Comparison of ENCODE assay signal across 29 mouse cellular contexts in the genomic region with DNA sequence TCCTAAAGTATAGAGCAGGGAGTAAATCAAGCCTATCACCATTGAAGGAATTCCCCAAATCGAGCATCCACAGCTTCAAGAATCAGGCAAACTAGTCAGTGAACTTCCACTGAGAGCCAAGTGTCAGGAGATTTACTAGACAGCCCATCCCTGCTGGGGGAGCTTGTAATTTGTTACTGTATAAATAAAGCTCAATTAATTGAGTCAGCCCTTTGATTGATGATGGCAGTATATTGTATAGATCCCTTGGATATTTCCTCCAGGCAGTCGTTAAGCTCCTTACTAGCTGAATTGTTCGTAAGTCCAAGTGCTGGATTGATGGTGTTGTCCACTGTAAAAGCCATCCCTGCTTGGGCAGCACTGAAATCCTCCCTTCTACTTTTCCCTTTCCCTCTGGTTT. TPM values are rescaled to one million over a fixed set of nuclear protein-coding genes. Genes with fewer than 3 reads are reported as not detected.
DNase-seq lines count a peak whose midpoint lies in the region; ATAC-seq lines count a peak whose summit lies in the region.
"Had no signal": no experiment of that assay in that cellular context is flagged by ENCODE, and none has a peak within 500 bp of the region (broad histone marks: within the 10 kb centered on the region; RNA-seq: fewer than 3 reads in every experiment).

No protein-coding gene starts in this region.

- no peak overlapping the region for H3K4me2 ChIP-seq in kidney, embryonic 14.5 days (replicated peaks; ENCODE audit: low read depth, low read length)
- no peak overlapping the region for H3K4me2 ChIP-seq in kidney, embryonic 16.5 days (replicated peaks; ENCODE audit: low read depth, low read length)
- no peak overlapping the region for H3K4me2 ChIP-seq in neural tube, embryonic 12.5 days (replicated peaks)
- H3K4me2 ChIP-seq: embryonic facial prominence, embryonic 13.5 days; embryonic facial prominence, embryonic 15.5 days; forebrain, embryonic 12.5 days had no signal

- DNase-seq in kidney, adult 18-20 months, result no peak
- no peak for DNase-seq in kidney, adult 9 months
- no peak for DNase-seq in neural tube, embryonic 10.5 days (ENCODE audit: extremely low spot score, low spot score)
- DNase-seq: adrenal gland, adult 8-10 months; adrenal gland, postnatal 14 days; adrenal gland, postnatal 36 days; B cell, adult 2 months; cerebellum, adult 11 months; cerebellum, adult 18-20 months; cerebellum, adult 8-10 months; cerebellum, adult 9-11 months; cerebellum, postnatal 14 days; cerebellum, postnatal 36 days; embryo, embryonic 11 days had no signal

- no peaks in the 10 kb centered on the region for H3K4me1 ChIP-seq in kidney, embryonic 14.5 days (ENCODE audit: control insufficient read depth, insufficient read depth, low read length)
- H3K4me1 ChIP-seq in kidney, embryonic 16.5 days (ENCODE audit: insufficient read depth, low read length), result no peaks in the 10 kb centered on the region
- no peaks in the 10 kb centered on the region for H3K4me1 ChIP-seq in neural tube, embryonic 12.5 days
- H3K4me1 ChIP-seq: embryonic facial prominence, embryonic 13.5 days; embryonic facial prominence, embryonic 15.5 days; forebrain, embryonic 10.5 days; forebrain, embryonic 12.5 days had no signal

- WGBS in kidney, embryonic 14.5 days, result 24% methylated on average over 3 of the region's 3 CpGs
- WGBS in kidney, embryonic 16.5 days, result 34% methylated on average over 3 of the region's 3 CpGs
- 39% methylated on average over 3 of the region's 3 CpGs for WGBS in neural tube, embryonic 12.5 days

- 0 out of 2 replicates have a peak overlapping the region, but pooled peaks have one; percentile 4 for H3K27ac ChIP-seq in kidney, embryonic 14.5 days (ENCODE audit: low read depth, low read length)
- no peak overlapping the region for H3K27ac ChIP-seq in kidney, embryonic 16.5 days (ENCODE audit: low read length)
- no peak overlapping the region for H3K27ac ChIP-seq in neural tube, embryonic 12.5 days
- H3K27ac ChIP-seq: embryonic facial prominence, embryonic 13.5 days; embryonic facial prominence, embryonic 15.5 days; forebrain, embryonic 10.5 days; forebrain, embryonic 12.5 days had no signal

- no peaks in the 10 kb centered on the region for H3K27me3 ChIP-seq in kidney, embryonic 14.5 days (ENCODE audit: control insufficient read depth, insufficient read depth, low read length)
- H3K27me3 ChIP-seq in kidney, embryonic 16.5 days (ENCODE audit: insufficient read depth, low read length), result no peaks in the 10 kb centered on the region
- H3K27me3 ChIP-seq in neural tube, embryonic 12.5 days (replicated peaks), result no peaks in the 10 kb centered on the region
- H3K27me3 ChIP-seq: CH12.LX; embryonic facial prominence, embryonic 15.5 days; forebrain, embryonic 12.5 days; Patski had no signal

- peak; percentile 88 for ATAC-seq in kidney, embryonic 14.5 days (ENCODE audit: low FRiP score, low TSS enrichment)
- ATAC-seq in kidney, embryonic 16.5 days (ENCODE audit: low FRiP score, low TSS enrichment), result peak; percentile 39; the same call in 1 of the 2 replicates
- ATAC-seq in neural tube, embryonic 12.5 days (ENCODE audit: low FRiP score, low read depth), result 0 out of 2 replicates have a peak, but pooled peaks have one; percentile 25
- ATAC-seq: activated CD4-positive, CD25-positive, alpha-beta regulatory T cell, adult 4 months; CD4-positive, CD25-positive, alpha-beta regulatory T cell, adult 4 months; forebrain, embryonic 14.5 days; forebrain, embryonic 16.5 days; Patski had no signal

- H3K36me3 ChIP-seq in kidney, embryonic 14.5 days (ENCODE audit: control insufficient read depth, insufficient read depth, low read length), result no peaks in the 10 kb centered on the region
- H3K36me3 ChIP-seq in kidney, embryonic 16.5 days (ENCODE audit: insufficient read depth, low read length), result no peaks in the 10 kb centered on the region
- no peaks in the 10 kb centered on the region for H3K36me3 ChIP-seq in neural tube, embryonic 12.5 days
- H3K36me3 ChIP-seq: embryonic facial prominence, embryonic 13.5 days; embryonic facial prominence, embryonic 15.5 days; forebrain, embryonic 10.5 days; forebrain, embryonic 12.5 days had no signal

- no peak overlapping the region for H3K4me3 ChIP-seq in kidney, embryonic 14.5 days (ENCODE audit: low read length)
- H3K4me3 ChIP-seq in kidney, embryonic 16.5 days (ENCODE audit: low read length), result no peak overlapping the region
- no peak overlapping the region for H3K4me3 ChIP-seq in neural tube, embryonic 12.5 days
- H3K4me3 ChIP-seq: embryonic facial prominence, embryonic 13.5 days; embryonic facial prominence, embryonic 15.5 days; erythroblast, embryonic 14.5 days; forebrain, embryonic 10.5 days; forebrain, embryonic 12.5 days had no signal

- H3K9me3 ChIP-seq in kidney, embryonic 14.5 days (ENCODE audit: control insufficient read depth, low read length), result no peaks in the 10 kb centered on the region
- H3K9me3 ChIP-seq in kidney, embryonic 16.5 days (ENCODE audit: low read length), result no peaks in the 10 kb centered on the region
- H3K9me3 ChIP-seq in neural tube, embryonic 12.5 days, result no peaks in the 10 kb centered on the region
- H3K9me3 ChIP-seq: embryonic facial prominence, embryonic 13.5 days; embryonic facial prominence, embryonic 15.5 days; forebrain, embryonic 10.5 days; forebrain, embryonic 12.5 days; G1E had no signal

- no peak overlapping the region for H3K9ac ChIP-seq in kidney, embryonic 14.5 days (ENCODE audit: low read depth, low read length)
- H3K9ac ChIP-seq in kidney, embryonic 16.5 days (replicated peaks; ENCODE audit: low read length), result no peak overlapping the region
- H3K9ac ChIP-seq in neural tube, embryonic 12.5 days, result no peak overlapping the region
- H3K9ac ChIP-seq: embryonic facial prominence, embryonic 13.5 days; embryonic facial prominence, embryonic 15.5 days; forebrain, embryonic 12.5 days had no signal

RNA-seq across cellular contexts. Expression of a gene that starts 5.8 kb away (rescaled TPM):
- polyA plus RNA-seq in kidney, embryonic 14.5 days (2014; fragmentation: Nextera tagmentation; extraction: Ambion mirVana), result 15.3 and 20.6 TPM in 2 replicates
- 18.8 and 19.5 TPM in 2 replicates for polyA plus RNA-seq in kidney, embryonic 16.5 days (2015; fragmentation: Nextera tagmentation; extraction: Ambion mirVana)
- polyA plus RNA-seq in neural tube, embryonic 12.5 days (2016; fragmentation: Nextera tagmentation; extraction: Ambion mirVana), result 1.9 and 2.1 TPM in 2 replicates
- polyA plus RNA-seq: erythroblast, embryonic 14.5 days had no signal

RNA-seq across cellular contexts. Expression of a gene that starts 23.8 kb away (rescaled TPM):
- polyA plus RNA-seq in kidney, embryonic 14.5 days (2014; fragmentation: Nextera tagmentation; extraction: Ambion mirVana), result 1.8 and 3.1 TPM in 2 replicates
- polyA plus RNA-seq in kidney, embryonic 16.5 days (2015; fragmentation: Nextera tagmentation; extraction: Ambion mirVana), result 2.4 and 3.6 TPM in 2 replicates
- polyA plus RNA-seq in neural tube, embryonic 12.5 days (2016; fragmentation: Nextera tagmentation; extraction: Ambion mirVana), result 1.6 and 2.0 TPM in 2 replicates

Comparison
In these comparisons a context has a peak if more than half of its experiments do, and no peak if none do; other contexts are left out.
1. ATAC-seq: peak in every context shown above with its lines; median percentile 88 in kidney, embryonic 14.5 days; 39 in kidney, embryonic 16.5 days; 25 in neural tube, embryonic 12.5 days.